Mouse (Mus musculus) liver, embryonic 12.5 days (tissue): ENCODE measurements around the gene Rnf17. TPM values are rescaled to one million over a fixed set of nuclear protein-coding genes. Genes with fewer than 3 reads are reported as not detected.

ENCODE experiments used
- polyA plus RNA-seq: library from polyadenylated mRNA; unstranded; fragments of >200 nt; fragmentation: Nextera tagmentation; extraction: Ambion mirVana; gene quantifications from 2 replicates; pipeline ENCODE4 v1.2.1, GENCODE M21; 2016

Gene Rnf17
- polyA plus RNA-seq, 1 experiment from 2014 or later = 4.2 TPM

Other genes starting within 250 kb of the Rnf17 start
- gene Gzmg, start 243.0 kb upstream of the Rnf17 start, polyA plus RNA-seq = not detected in 2 replicates
- gene Gzmn, start 228.0 kb upstream of the Rnf17 start, polyA plus RNA-seq = not detected in 2 replicates
- not detected in 2 replicates for gene Gzmf, start 191.2 kb upstream of the Rnf17 start, polyA plus RNA-seq
- gene Gzmc, start 167.9 kb upstream of the Rnf17 start, polyA plus RNA-seq = not detected in 2 replicates
- gene Gzmb, start 140.3 kb upstream of the Rnf17 start, polyA plus RNA-seq = not detected in 2 replicates
- gene Atp12a, start 37.5 kb upstream of the Rnf17 start, polyA plus RNA-seq = not detected in 2 replicates
- gene Cenpj, start 172.8 kb downstream of the Rnf17 start, polyA plus RNA-seq = 6.2 and 7.2 TPM in 2 replicates
- gene Parp4, start 173.0 kb downstream of the Rnf17 start, polyA plus RNA-seq = 1.7 and 2.8 TPM in 2 replicates